Mouse (Mus musculus) right cerebral cortex, postnatal 10 days (tissue): Measurements from ENCODE around the gene Lpxn.

ENCODE experiments used
- DNase-seq, 2 experiments: peaks; one replicate each; pipeline ENCODE4 v3.0.0; 2021; ENCODE audit warnings: low spot score in 2 of 2

Lpxn gene

GRCm38 (mm10) chr19:12795511-12796327 is at the start of gene Lpxn, which contains the start of gene Zfp91:
Gene Lpxn, plus strand, starts transcription at chr19:12796193.
Gene Zfp91, minus strand, starts transcription at chr19:12796126.
- DNase-seq = peak; percentile 98 to 99

GRCm38 (mm10) chr19:12756286-12756685 is 39.7 kb upstream of the Lpxn start:
- no peak for DNase-seq

- DNase-seq = no peak
These were observed 37.0 kb upstream of the Lpxn start for GRCm38 (mm10) chr19:12758936-12759478.

- DNase-seq = peak; percentile 81 to 83
These were observed 36.3 kb upstream of the Lpxn start for GRCm38 (mm10) chr19:12759656-12760055.

- no peak for DNase-seq
These were observed 33.5 kb upstream of the Lpxn start for GRCm38 (mm10) chr19:12762212-12763130.

- DNase-seq = no peak
These were observed 30.7 kb upstream of the Lpxn start, which contains the start of gene Cntf for GRCm38 (mm10) chr19:12765308-12765707. Gene Cntf, minus strand, starts transcription at chr19:12765632.

- DNase-seq = no peak
These were observed 25.1 kb upstream of the Lpxn start for GRCm38 (mm10) chr19:12770888-12771287.

- DNase-seq = no peak
These were observed 15.6 kb upstream of the Lpxn start for GRCm38 (mm10) chr19:12780437-12780836.

- DNase-seq = no peak
These were observed 9.1 kb upstream of the Lpxn start for GRCm38 (mm10) chr19:12786803-12787395.

- DNase-seq = no peak
These were observed 8.3 kb upstream of the Lpxn start for GRCm38 (mm10) chr19:12787721-12788120.

- no peak for DNase-seq
These were observed 3.6 kb upstream of the Lpxn start for GRCm38 (mm10) chr19:12792374-12792773.

- DNase-seq = peak; percentile 95
These were observed 1.6 kb upstream of the Lpxn start for GRCm38 (mm10) chr19:12794056-12795044.

GRCm38 (mm10) chr19:12795110-12795509 is 883 bp upstream of the Lpxn start:
- no peak for DNase-seq

- peak; percentile 60 to 70 for DNase-seq
These were observed 437 bp downstream of the Lpxn start for GRCm38 (mm10) chr19:12796328-12796931.

- DNase-seq = peak in 1 of 2 experiments; percentile 39
These were observed 1.1 kb downstream of the Lpxn start for GRCm38 (mm10) chr19:12797071-12797470.

GRCm38 (mm10) chr19:12798404-12798803 is 2.4 kb downstream of the Lpxn start:
- DNase-seq = peak in 1 of 2 experiments; percentile 18

- DNase-seq = no peak
These were observed 3.1 kb downstream of the Lpxn start for GRCm38 (mm10) chr19:12799081-12799480.

- no peak for DNase-seq
These were observed 4.6 kb downstream of the Lpxn start for GRCm38 (mm10) chr19:12800621-12801020.

GRCm38 (mm10) chr19:12801046-12801445 is 5.1 kb downstream of the Lpxn start:
- no peak for DNase-seq

- no peak for DNase-seq
These were observed 6.8 kb downstream of the Lpxn start for GRCm38 (mm10) chr19:12802830-12803229.
